Mouse (Mus musculus): ENCODE measurements around the gene Src.

DNA sequence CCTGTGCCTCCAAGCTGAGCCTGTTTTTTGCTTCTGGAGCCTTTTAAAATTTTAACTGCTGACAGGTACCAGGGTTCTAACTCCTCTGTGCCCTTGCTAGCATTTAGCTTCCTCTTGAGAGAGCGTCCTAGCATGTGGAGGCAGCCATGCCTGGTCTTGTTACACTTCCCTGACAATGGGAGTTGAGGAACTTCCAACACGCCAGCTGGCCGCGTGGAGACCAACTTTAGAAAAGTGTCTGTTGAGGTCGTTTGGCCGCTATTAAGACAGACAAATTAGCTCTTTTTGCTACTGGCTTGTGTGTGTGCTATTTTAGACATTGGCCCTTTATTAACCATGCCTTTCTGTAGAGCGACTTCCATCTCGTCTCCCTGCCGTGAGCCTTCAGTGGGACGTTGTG lies 18.4 kb upstream of the Src start:
- no peak for TF ChIP-seq CTCF (IDR thresholded peaks at IDR 0.05; ENCODE audit: control insufficient read depth, insufficient read depth, low read length)
- no peak for TF ChIP-seq POLR2A (IDR thresholded peaks at IDR 0.05; ENCODE audit: borderline replicate concordance, control insufficient read depth, low read depth, low read length)

Data from bone marrow, adult 2 months (tissue).